Mouse (Mus musculus): ENCODE measurements at regions not wholly inside any gene's neighbourhood (a gene's known extent, or its start where the extent isn't known, plus 50 kb on each side); places are given as distances from the start of the nearest gene placed in this dataset.

DNA sequence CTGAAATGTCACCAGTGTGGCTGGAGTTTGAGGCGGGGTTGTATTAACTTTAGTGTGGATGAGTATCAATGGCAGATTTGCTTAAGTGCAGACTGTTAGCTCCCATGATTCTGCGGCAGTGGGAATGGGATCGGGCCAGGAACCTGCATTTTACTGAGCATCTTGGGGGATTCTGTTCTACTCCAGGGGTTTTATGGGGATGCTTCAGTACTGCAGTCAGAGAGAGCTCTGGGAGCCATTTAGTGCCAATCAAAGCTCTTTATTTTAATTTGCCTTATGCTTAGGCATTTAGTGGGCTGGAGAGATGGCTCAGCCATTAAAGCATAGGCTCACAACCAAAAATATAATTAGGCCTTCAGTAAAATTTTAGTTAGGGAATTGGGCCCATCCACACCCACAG is 148.0 kb upstream of the Ddhd1 start:
- TF ChIP-seq POLR2A (IDR thresholded peaks at IDR 0.05; ENCODE audit: borderline replicate concordance, extremely low read depth, insufficient read depth, insufficient read length): no peak
- Histone ChIP-seq H3K4me2 (replicated peaks; ENCODE audit: low read depth, low read length, severe bottlenecking) (no peak overlapping the region), H3K9ac (ENCODE audit: low read depth, low read length, severe bottlenecking) (no peak overlapping the region), H3K4me3 (replicated peaks; ENCODE audit: low read length) (no peak overlapping the region), H3K9me3 (ENCODE audit: control insufficient read depth, low read length) (no peaks in the 10 kb centered on the region), H3K27me3 (ENCODE audit: control insufficient read depth, insufficient read depth, low read length) (no peaks in the 10 kb centered on the region), H3K27ac (replicated peaks; ENCODE audit: low read depth, low read length) (no peak overlapping the region), H3K4me1 (ENCODE audit: control insufficient read depth, insufficient read depth, low read length) (no peaks in the 10 kb centered on the region), H3K36me3 (ENCODE audit: control insufficient read depth, insufficient read depth, low read length) (no peaks in the 10 kb centered on the region)
- ATAC-seq (ENCODE audit: low FRiP score, low read depth) (no peak), DNase-seq (ENCODE audit: low spot score) (no peak)
- WGBS: 81% methylated on average over 3 of the region's 3 CpGs

GRCm38 (mm10) chr14:45806726-45807280 is 148.9 kb upstream of the Ddhd1 start:
- H3K27me3 ChIP-seq (ENCODE audit: control insufficient read depth, insufficient read depth, low read length): no peaks in the 10 kb centered on the region
- ATAC-seq (ENCODE audit: low FRiP score, low read depth): no peak
- no peak for TF ChIP-seq POLR2A (IDR thresholded peaks at IDR 0.05; ENCODE audit: borderline replicate concordance, extremely low read depth, insufficient read depth, insufficient read length)

GRCm38 (mm10) chr14:45807767-45808166 is 149.8 kb upstream of the Ddhd1 start:
- 92% methylated on average over 7 of the region's 7 CpGs for whole genome bisulfite sequencing
- no peaks in the 10 kb centered on the region for H3K36me3 ChIP-seq (ENCODE audit: control insufficient read depth, insufficient read depth, low read length)
- H3K4me1 ChIP-seq (ENCODE audit: control insufficient read depth, insufficient read depth, low read length): no peaks in the 10 kb centered on the region
- H3K4me3 ChIP-seq (replicated peaks; ENCODE audit: low read length): no peak overlapping the region
- no peak overlapping the region for H3K9ac ChIP-seq (ENCODE audit: low read depth, low read length, severe bottlenecking)
- no peaks in the 10 kb centered on the region for H3K27me3 ChIP-seq (ENCODE audit: control insufficient read depth, insufficient read depth, low read length)
- ATAC-seq (ENCODE audit: low FRiP score, low read depth) (no peak), DNase-seq (ENCODE audit: low spot score) (no peak)
- no peaks in the 10 kb centered on the region for H3K9me3 ChIP-seq (ENCODE audit: control insufficient read depth, low read length)
- H3K4me2 ChIP-seq (replicated peaks; ENCODE audit: low read depth, low read length, severe bottlenecking): no peak overlapping the region
- no peak overlapping the region for H3K27ac ChIP-seq (replicated peaks; ENCODE audit: low read depth, low read length)
- TF ChIP-seq POLR2A (IDR thresholded peaks at IDR 0.05; ENCODE audit: borderline replicate concordance, extremely low read depth, insufficient read depth, insufficient read length): no peak

More at GRCm38 (mm10) chr14:45806726-45807280, 148.9 kb upstream of the Ddhd1 start:
- no peak overlapping the region for H3K27ac ChIP-seq (replicated peaks; ENCODE audit: low read depth, low read length)
- no peaks in the 10 kb centered on the region for H3K4me1 ChIP-seq (ENCODE audit: control insufficient read depth, insufficient read depth, low read length)
- H3K4me2 ChIP-seq (replicated peaks; ENCODE audit: low read depth, low read length, severe bottlenecking): no peak overlapping the region
- no peak overlapping the region for H3K4me3 ChIP-seq (replicated peaks; ENCODE audit: low read length)
- H3K9me3 ChIP-seq (ENCODE audit: control insufficient read depth, low read length): no peaks in the 10 kb centered on the region
- no peak overlapping the region for H3K9ac ChIP-seq (ENCODE audit: low read depth, low read length, severe bottlenecking)
- no peak for DNase-seq (ENCODE audit: low spot score)
- no peaks in the 10 kb centered on the region for H3K36me3 ChIP-seq (ENCODE audit: control insufficient read depth, insufficient read depth, low read length)
- WGBS: 78% methylated on average over 7 of the region's 7 CpGs

GRCm38 (mm10) chr14:45809491-45809890 is 151.5 kb upstream of the Ddhd1 start:
- H3K27me3 ChIP-seq (ENCODE audit: control insufficient read depth, insufficient read depth, low read length): no peaks in the 10 kb centered on the region
- H3K4me3 ChIP-seq (replicated peaks; ENCODE audit: low read length): no peak overlapping the region
- DNase-seq (ENCODE audit: low spot score) (no peak), ATAC-seq (ENCODE audit: low FRiP score, low read depth) (no peak)
- no peaks in the 10 kb centered on the region for H3K36me3 ChIP-seq (ENCODE audit: control insufficient read depth, insufficient read depth, low read length)
- no peaks in the 10 kb centered on the region for H3K4me1 ChIP-seq (ENCODE audit: control insufficient read depth, insufficient read depth, low read length)
- no peak overlapping the region for H3K4me2 ChIP-seq (replicated peaks; ENCODE audit: low read depth, low read length, severe bottlenecking)
- H3K27ac ChIP-seq (replicated peaks; ENCODE audit: low read depth, low read length): no peak overlapping the region
- no peak overlapping the region for H3K9ac ChIP-seq (ENCODE audit: low read depth, low read length, severe bottlenecking)
- TF ChIP-seq POLR2A (IDR thresholded peaks at IDR 0.05; ENCODE audit: borderline replicate concordance, extremely low read depth, insufficient read depth, insufficient read length): no peak
- WGBS: 92% methylated on average over 7 of the region's 7 CpGs
- H3K9me3 ChIP-seq (ENCODE audit: control insufficient read depth, low read length): no peaks in the 10 kb centered on the region

DNA sequence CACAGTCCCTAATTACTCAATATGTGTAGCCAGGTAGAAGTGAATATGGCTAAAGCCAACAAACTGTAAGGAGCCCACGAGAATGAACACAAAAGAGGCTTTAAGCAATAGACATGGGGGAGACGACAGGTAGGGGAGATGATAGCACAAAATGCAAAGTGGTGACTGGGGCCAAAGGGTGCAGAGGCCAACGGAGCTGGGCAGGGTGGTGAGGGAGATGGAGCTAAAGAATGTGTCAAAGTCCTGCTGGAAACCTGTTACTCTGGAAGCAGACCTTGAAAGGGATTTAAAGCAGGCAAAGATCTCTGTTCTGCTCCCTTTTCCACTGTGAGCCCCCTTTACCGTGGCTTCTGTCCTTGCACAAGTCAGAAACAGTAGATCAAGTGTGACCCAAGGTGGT is 152.2 kb upstream of the Ddhd1 start:
- Histone ChIP-seq H3K4me3 (replicated peaks; ENCODE audit: low read length) (no peak overlapping the region), H3K9ac (ENCODE audit: low read depth, low read length, severe bottlenecking) (no peak overlapping the region), H3K36me3 (ENCODE audit: control insufficient read depth, insufficient read depth, low read length) (no peaks in the 10 kb centered on the region), H3K4me2 (replicated peaks; ENCODE audit: low read depth, low read length, severe bottlenecking) (no peak overlapping the region), H3K27ac (replicated peaks; ENCODE audit: low read depth, low read length) (no peak overlapping the region), H3K4me1 (ENCODE audit: control insufficient read depth, insufficient read depth, low read length) (no peaks in the 10 kb centered on the region), H3K27me3 (ENCODE audit: control insufficient read depth, insufficient read depth, low read length) (no peaks in the 10 kb centered on the region), H3K9me3 (ENCODE audit: control insufficient read depth, low read length) (no peaks in the 10 kb centered on the region)
- ATAC-seq (ENCODE audit: low FRiP score, low read depth) (no peak), DNase-seq (ENCODE audit: low spot score) (no peak)
- 73% methylated on average over 4 of the region's 4 CpGs for WGBS
- no peak for TF ChIP-seq POLR2A (IDR thresholded peaks at IDR 0.05; ENCODE audit: borderline replicate concordance, extremely low read depth, insufficient read depth, insufficient read length)

GRCm38 (mm10) chr14:45810630-45811029 is 152.7 kb upstream of the Ddhd1 start:
- H3K36me3 ChIP-seq (ENCODE audit: control insufficient read depth, insufficient read depth, low read length): no peaks in the 10 kb centered on the region
- no peak for TF ChIP-seq POLR2A (IDR thresholded peaks at IDR 0.05; ENCODE audit: borderline replicate concordance, extremely low read depth, insufficient read depth, insufficient read length)
- H3K27me3 ChIP-seq (ENCODE audit: control insufficient read depth, insufficient read depth, low read length): no peaks in the 10 kb centered on the region
- DNase-seq (ENCODE audit: low spot score) (no peak), ATAC-seq (ENCODE audit: low FRiP score, low read depth) (no peak)
- 49% methylated on average over 3 of the region's 3 CpGs for WGBS
- H3K9ac ChIP-seq (ENCODE audit: low read depth, low read length, severe bottlenecking): no peak overlapping the region
- H3K9me3 ChIP-seq (ENCODE audit: control insufficient read depth, low read length): no peaks in the 10 kb centered on the region
- H3K4me2 ChIP-seq (replicated peaks; ENCODE audit: low read depth, low read length, severe bottlenecking): no peak overlapping the region
- no peak overlapping the region for H3K27ac ChIP-seq (replicated peaks; ENCODE audit: low read depth, low read length)
- H3K4me3 ChIP-seq (replicated peaks; ENCODE audit: low read length): no peak overlapping the region
- H3K4me1 ChIP-seq (ENCODE audit: control insufficient read depth, insufficient read depth, low read length): no peaks in the 10 kb centered on the region

Measured in limb, embryonic 14.5 days (tissue).